Mouse (Mus musculus): ENCODE results near the gene Ly6g5c. TPM values are rescaled to one million over a fixed set of nuclear protein-coding genes. Genes with fewer than 3 reads are reported as not detected.

The Ly6g5c gene
- total RNA-seq (2021) = not detected in 2 replicates
- long read RNA-seq, experiment 1 = 0 reads
- long read RNA-seq, experiment 2 = 0 reads

DNA sequence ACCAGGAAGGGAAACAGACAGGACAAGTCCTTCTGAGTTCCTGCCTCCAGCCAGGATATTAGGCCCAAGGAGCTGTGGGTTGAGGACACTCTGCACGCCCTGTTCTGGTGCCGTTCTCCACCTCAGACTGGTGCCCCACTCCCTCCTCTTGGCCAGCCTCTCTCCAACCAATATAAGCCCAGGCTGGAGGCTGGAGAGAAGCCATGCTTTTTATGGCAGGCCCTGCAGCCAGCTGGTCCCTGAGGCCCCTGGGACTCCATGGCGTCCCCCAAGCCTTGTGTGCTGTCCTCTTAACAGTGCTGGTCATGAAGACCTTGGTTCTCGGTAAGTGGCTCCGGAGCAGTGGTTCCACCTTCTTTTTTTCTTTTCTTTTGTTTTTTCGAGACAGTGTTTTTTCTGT lies at the start of gene Ly6g5c:
TSS of gene Ly6g5c (plus strand) at position 183 of the 400 bp plus-strand sequence.
- no peak for DNase-seq

DNA sequence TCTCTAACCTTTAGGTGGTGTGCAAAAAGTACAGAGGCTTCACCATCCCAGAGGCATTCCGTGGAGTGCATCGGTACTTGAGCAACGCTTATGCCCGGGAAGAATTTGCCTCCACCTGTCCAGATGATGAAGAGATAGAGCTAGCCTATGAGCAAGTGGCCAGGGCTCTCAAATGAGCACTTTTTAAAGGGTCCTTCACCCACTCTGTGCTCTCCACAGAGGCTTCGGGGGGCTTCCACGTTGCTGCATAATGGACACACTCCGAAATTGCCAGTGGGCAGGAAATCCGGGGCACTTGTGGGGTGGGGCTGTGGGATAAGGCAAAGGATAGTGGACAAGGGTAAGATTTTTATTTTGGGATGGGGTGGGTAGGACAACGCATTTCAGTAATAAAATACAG lies 49.8 kb upstream of the Ly6g5c start:
- DNase-seq = no peak

DNA sequence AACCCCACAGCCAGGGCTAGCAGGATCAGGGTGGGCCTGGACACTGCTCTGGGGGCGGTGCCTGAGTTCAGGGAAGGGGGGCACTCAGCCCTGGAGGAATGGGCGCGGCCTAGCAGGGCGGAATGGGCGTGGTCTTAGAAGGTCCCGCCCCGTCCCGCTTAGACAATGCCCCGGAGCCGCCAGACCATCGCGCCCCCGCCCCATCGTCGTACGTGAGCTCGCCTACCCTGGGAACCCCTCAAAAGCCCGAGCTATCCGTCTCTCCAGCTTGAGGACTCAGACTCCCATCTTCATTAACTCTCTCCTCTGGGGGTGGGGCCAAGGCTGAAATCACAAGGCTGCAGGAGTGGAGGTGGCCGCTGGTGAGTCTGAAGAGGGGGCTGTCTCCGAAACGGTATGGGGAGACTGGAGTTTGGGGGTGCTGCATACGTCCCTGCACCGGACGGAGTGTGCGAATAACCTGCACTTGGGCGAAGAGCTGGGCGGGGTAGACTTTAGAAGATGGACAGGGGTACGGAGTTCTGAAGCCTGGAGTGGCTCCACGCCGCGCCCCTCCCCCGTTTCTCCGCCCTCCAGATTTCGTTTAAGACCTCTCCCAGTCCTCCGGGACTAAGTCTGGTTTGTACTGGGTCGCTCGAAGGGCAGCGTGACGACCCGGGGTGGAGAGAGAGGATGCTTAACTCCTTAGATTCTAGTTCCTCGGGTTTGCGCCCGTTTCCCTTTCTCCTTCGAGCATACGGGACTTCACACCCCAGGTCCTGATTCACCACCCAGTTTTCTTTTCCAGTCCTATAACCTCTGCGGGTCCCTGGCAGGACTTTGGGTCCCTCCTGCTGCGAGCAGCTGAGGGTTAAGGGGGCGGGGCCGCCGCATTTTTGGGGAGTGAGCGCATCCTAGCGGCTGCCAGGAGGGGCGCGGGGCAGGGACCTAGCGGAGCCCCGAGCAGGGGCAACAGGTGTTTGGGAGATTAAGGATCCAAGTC lies 48.9 kb upstream of the Ly6g5c start, which contains the start of gene Ddah2:
TSS of gene Ddah2 (plus strand) at position 125 of the 982 bp plus-strand sequence.
- DNase-seq = peak; percentile 91

DNA sequence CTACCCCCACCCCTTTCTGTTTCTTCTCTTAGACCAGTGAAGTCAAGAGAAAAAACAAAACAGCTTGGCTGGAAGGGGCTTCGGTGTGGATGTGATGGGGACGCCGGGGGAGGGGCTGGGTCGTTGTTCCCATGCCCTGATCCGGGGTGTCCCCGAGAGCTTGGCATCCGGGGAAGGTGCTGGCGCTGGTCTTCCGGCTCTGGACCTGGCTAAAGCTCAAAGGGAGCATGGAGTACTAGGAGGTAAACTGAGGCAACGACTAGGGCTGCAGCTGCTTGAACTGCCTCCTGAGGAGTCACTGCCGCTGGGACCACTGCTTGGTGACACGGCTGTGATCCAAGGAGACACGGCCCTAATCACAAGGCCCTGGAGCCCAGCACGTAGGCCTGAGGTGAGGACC lies 48.0 kb upstream of the Ly6g5c start:
- DNase-seq = no peak

DNA sequence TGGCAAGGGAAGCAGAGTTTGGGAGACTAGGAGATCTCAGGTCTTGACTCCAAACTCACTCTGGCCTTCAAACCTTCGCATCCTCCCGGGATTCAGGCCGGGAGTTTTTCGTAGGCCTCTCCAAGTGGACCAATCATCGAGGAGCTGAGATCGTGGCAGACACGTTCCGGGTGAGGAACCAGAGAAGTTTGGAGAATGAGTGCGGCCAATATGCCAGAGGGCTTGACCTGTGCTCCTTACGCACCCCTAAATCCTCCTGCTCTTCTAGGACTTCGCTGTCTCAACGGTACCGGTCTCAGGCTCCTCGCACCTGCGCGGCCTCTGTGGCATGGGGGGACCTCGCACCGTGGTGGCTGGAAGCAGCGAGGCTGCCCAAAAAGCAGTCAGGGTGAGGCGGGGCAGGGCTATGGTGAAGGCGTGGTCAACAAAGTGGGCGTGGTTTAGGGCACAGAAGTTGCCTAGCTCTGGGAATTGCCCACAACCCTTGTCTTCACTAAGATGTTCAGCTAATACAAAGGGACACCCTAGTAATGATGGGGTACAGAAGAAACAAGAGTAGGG lies 47.3 kb upstream of the Ly6g5c start:
- DNase-seq = peak; percentile 33

DNA sequence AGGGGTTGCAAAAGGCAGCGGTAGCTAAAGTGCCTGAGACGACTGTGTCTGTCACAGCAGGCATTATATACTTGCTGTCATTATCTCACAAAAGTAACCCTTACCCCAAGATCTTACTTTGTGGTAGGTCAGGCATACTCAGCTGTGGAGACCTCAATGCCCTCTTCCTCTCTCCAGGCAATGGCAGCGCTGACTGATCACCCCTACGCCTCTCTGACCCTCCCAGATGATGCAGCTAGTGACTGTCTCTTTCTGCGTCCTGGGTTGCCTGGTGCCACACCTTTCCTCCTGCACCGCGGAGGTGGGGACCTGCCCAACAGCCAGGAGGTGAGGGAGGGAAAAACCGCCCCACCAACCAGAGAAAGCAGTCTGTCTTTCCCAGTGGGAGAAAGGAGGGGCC lies 46.8 kb upstream of the Ly6g5c start:
- DNase-seq = no peak

DNA sequence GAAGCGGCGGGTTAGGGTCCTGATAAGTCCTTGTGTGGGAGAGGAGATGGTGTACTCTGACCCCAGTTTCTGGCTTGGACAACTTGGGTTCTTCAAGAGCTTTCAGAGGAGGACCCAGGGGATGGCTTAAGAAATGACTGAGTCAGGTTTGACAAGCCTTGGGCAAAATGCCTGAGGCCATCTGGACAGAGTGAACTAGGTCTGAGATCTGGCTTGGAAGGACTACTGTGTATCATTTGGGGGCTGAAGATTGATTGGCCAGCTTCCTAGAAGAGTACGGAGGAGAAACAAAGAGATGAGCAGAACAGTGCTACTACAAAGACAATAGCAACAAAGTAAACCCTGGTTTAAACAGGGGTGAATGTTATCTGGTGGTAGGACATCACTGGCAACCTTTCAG lies 44.6 kb upstream of the Ly6g5c start:
- peak; percentile 36 for DNase-seq

DNA sequence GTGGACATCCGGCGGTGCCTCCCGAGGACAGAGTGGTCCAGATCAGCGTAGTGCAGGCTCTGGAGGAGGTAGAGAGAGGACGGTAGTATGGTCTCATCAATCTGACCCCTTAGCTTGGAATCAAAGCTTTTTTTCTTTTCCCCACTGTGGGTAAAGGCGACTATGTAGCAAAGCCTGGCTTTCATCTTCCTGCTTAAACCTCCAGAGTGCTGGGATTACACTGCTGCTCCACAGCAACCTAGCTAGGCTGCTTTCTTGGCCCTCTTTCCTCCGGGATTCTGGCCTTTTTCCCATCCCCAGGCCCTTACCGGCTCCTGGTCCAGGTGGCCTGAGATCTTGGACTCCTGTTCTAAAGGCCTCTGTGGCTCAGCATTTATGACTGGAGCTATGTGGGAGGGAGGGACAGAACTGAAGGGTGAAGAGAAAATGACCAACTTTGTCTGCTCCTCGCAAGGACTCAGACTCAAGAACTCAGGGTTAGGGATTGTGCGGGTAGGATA lies 43.7 kb upstream of the Ly6g5c start:
- DNase-seq = no peak

DNA sequence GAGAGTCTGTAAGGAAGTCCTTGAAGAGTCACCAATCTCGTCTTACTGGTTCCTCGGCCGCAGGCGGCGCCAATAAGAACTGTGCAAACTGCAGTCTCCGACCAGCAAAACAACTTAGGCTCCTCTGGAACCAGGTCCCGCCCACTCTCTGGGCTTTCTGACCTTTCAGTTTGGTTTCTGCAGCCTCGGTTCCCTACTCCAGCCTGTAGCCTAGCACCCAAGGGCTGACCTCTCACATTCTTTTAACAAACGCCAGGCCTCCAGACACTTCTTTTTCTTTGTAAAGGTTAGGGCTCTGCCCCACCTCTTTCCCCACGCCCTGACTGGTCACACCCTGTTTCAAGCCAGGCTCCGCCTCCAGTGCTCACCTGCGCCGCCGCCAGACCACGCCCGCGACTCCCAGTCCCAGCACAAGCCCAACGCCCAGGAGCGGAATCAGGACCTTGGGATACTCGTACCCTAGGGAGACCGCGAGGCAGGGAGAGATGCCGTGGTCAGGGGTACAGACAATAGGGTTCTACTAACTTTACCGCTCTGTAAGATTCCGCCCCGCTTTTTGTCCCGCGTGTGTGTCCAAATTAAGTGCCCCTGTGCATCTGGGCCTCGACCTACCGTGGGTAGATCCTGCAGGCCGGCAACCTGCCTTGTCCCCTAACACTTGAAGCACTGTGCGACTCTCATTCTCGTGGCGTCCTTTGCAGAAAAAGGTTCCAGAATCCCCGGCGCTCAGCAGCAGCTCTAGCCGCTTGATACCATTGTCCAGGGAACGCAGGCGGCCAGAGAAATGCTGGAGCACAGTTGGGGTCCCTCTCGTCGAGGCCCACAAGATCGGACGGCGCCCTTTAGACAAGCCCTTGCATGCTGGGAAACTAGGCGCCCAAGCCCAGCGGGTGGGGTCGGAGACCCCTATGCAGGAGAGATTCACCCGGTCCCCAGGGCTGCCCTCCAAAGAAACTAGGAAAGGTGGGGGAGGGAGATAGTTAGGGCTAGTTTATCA lies 42.8 kb upstream of the Ly6g5c start, which contains the start of gene Ly6g6c:
TSS of gene Ly6g6c (plus strand) at position 438 of the 997 bp plus-strand sequence.
- peak; percentile 66 for DNase-seq

DNA sequence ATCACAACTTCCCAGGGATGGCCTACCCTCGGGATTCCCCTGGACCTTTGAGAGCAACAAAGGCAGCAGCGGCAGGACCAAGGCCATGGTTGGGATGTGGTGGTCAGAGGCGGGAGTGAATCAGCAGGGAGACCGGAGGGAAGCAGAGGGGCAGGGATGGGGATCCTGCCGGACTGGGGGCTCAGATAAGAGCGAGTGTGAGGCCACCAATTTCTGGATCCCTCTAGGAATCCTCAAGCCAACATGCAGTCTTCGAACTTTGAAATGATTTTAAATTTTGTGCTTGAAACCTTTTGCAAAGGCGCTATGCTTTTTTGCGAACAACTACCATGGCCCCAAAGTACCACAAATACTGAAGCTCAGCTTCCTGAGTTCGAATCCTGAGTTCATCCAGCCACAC lies 42.0 kb upstream of the Ly6g5c start, which contains the start of gene Mpig6b:
TSS of gene Mpig6b (minus strand) at position 101 of the 400 bp plus-strand sequence.
- DNase-seq = no peak

DNA sequence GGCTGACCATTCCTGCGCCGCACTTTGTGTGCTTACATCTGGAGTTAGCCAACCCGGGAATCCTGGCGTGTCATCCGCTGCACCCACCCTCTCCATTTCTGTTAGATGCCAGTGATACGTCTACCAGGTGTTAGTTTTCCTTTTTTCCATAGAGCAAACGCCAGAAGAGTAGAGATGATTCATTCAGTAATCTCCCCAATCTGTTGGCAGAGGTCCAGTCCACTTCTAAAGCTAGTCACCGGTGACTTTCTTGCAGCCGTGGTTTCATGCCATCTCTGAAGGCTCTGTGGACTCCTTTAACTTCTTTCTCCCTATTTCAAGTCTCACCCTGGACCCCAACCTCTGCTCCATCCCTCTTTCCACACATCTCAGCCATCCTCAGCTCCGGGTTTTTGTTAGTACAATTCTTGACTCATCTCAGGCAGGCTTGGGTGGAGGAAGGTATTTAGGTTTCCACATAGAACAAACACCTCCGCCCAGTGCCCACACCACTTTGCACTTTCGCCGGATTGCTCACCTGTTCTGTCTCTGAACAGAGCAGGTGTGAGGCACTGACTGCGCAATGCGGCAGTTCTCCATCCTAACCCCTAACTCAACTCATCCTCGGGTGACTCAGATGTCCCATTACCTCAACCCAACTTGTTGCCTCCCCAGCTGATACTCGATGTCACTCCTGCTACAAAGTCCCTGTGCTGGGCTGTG lies 39.7 kb upstream of the Ly6g5c start:
- no peak for DNase-seq

DNA sequence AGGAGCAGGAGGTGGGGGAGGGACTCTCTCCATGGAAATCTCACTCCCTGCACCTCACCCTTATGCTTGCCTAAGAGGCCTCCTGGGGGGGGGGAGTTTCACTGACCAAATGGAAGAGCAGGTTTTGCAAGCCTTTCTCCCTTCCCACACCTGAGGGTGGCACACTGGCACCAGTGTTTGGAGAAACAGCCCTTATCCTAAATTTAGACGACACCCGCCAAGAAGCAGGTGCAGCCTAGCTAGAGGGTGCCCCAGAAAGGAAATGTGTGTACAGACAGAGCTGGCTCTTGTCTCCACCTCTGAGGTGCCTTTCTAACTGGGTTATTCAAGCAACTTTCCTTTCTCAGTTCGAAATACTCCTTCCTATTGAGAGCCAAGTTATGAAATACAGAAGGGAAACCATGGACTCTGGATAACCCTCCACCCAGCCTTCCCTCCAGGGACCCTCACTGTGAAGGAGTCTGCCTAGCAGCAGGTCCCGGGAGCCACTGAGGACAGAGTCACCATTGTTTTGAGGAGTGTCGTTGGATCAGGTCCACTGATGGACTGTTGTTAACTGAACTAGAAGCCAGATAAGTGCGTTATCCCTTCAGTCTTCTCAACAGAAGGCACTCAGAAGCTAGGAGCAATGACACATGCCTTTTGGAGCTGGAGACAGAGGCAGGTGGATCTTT lies 37.4 kb upstream of the Ly6g5c start:
- no peak for DNase-seq

DNA sequence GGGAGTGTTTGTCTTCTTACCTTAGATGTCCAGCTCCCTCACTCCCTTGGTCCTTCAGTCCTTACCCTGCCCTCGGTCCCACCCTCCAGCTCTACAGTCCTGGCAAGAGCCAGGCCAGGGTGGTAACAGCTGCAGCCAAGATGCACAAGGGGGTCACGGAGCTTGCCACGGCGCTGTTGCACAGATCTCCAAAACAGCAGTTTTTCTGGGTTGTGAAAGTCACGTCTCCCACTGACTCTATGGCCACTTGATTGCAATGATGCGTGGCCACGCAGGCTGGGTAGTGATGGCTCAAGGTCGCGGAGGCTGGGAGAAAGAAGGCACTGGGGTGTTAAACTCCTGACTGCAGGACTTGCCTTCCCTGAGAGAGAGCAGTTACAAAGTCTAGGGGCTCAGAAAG lies 36.6 kb upstream of the Ly6g5c start:
- DNase-seq = no peak

DNA sequence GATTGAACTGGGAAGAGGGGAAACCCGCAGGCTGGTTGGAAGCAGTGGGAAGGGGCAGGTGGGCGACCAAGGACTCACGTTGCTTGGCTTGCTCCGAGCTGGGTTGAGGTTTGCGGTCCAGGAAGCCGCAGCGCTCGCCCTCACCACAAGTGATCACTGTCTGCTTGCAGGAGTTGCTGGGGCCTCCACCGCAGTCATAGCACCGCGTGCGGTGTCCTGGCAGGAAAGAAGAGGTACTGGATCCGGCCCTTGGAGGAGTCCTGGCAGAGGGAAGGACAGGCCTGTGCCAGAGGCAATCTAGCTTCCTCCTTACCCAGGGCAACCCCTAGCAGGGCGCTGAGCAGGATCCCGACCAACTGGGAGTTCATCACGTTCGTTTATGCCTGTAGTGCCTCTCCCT lies 34.0 kb upstream of the Ly6g5c start:
- no peak for DNase-seq

DNA sequence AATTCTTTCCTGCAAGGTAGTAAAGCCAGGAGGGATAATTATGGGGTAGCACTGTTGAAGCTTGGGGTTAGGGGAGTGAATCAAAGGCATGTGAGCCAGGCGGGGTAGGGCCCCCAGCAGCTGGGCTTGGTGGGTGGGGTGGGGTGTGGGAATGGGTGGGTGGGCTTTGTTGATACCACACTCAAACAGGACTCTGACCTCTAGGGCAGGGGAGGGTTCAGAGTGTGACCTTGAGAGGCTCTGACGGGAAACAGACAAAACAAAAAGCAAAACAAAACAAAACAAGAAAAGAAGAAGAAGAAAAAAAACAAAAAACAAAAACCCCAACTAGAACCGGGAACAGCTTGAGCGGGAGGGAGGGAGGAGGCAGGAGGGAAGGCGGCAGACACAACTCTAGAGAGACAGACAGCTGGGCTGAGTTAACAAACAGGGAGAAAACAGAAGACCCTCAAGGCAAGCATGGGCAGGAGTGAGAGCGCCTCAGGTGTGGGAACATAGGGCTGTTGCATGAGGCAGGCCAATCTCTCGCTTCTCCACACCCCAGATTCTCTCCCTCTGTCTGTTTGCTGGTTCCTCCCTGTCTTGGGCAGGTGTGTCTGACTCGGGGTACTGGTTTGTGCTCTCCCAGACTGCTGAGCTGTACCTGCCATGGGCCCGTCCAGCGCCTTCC lies 31.4 kb upstream of the Ly6g5c start, which contains the start of gene Ly6g6e:
TSS of gene Ly6g6e (plus strand) at position 396 of the 670 bp plus-strand sequence.
- no peak for DNase-seq

DNA sequence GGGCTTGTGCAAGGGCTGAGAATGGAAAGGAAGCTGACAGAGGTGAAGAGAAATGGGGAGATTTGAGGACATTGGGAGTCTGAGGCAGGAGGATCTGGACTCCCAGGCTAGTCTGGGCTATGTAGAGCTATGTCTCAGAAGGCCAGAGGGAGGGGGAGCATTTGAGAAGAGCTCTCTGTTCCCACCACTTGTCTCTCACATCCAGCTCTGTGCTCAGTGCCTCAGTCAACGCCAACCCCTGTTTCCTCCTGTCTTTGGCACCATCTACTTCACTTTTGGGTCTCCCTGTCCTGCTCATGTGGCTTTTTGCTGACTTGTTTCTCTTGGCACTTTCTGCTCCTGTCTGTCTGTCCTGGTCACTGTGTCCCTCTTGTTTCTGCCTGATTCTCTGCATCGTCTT lies 30.8 kb upstream of the Ly6g5c start:
- DNase-seq = no peak

DNA sequence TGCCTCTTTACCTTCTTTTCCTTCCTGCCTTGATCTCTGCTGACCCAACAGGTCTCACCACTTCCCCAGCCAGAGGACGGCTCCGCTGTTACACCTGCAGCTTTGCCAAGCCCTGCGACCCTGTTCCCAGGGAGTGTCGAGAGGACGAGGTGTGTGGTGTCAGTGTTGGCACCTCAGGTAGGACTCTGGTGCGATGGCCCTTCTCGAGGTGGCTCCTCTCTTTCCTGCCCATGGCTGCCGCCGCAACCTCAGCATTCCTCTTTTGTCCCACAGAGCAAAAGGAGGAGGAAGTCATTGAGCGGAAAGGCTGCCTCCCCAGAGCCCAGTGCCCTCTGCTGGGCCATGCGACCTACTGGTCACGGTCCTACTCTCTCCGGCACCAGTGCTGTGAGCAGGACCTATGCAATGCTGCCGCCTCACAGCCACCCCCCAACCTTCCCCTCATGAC lies 30.3 kb upstream of the Ly6g5c start, which contains the start of gene Ly6g6d:
TSS of gene Ly6g6d (minus strand) at position 280 of the 448 bp plus-strand sequence.
- DNase-seq = peak; percentile 69

DNA sequence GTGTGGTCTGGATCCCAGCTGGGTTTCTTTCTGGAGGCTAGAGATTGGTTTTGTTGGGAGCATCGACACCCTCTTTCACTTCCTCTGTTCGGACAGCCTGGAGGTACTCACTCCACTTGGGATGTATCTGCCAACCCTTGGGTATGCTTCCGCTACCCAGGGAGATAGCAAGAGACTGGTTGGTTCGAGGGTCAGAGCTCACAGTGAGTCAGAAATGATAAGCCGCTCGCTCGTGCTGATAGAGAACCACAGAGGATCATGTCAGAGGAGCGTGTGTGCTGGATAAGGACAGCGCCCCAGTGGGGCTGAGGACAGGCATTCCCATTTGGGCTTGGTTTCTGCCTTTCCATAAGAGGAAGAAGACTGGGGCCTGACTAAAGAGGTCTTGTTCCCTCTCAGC lies 28.3 kb upstream of the Ly6g5c start:
- no peak for DNase-seq

DNA sequence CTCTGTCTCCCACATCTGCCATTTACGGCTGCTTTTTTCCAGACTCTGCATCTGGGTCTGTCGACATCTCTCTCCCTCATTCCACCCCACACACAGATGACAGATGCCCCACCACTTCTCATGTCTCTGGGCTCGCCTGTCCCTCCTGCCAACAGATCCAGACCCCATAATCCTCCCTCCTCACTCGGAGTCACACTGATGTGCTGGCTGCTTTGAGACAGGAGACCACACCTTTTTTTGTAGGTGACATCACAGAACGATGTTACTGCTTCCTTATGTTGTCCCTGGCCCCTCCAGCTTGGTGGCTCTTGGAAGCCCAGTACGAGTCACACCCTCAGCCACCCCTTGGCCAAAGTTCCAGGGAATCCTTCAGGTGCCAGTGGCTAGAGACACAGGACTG lies 27.8 kb upstream of the Ly6g5c start:
- DNase-seq = no peak

DNA sequence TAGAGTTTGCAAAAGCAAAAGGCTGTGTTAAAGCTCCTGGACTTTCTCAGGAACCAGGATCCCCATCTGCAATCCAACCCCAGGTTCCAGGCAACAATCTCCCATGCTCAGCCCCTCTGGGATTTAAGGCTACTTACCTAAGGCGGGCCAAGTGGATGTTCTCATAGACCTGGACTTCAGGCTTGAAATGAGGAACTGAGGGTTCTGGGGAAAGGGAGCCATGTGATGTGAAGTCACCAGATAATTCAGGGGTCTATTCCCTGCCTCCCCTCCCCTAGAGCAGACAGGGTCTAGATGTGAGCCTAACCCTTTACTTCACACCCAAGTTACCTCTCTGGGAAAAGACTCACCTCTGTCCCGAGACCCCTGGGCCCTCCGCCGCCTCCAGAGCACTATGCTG lies 27.4 kb upstream of the Ly6g5c start:
- no peak for DNase-seq
